Mouse (Mus musculus): ENCODE data around the gene Mia2. TPM values are rescaled to one million over a fixed set of nuclear protein-coding genes. Genes with fewer than 3 reads are reported as not detected.
"Not testable (repeated sequence)": the region's sequence is repeated elsewhere in the genome, so short reads cannot be mapped to it uniquely, and the experiment has no call there.

The Mia2 gene
- total and polyA plus RNA-seq, 3 experiments, result 31.8 to 106 (median 90.9) TPM

GRCm38 (mm10) chr12:59218640-59219321 lies 123.2 kb downstream of the Mia2 start:
- Histone ChIP-seq H3K27me3 (ENCODE audit: control insufficient read depth, insufficient read depth, low read length) (no peaks in the 10 kb centered on the region), H3K9ac (ENCODE audit: low read depth, low read length) (peak overlapping the region; percentile 97), H3K27ac (peak overlapping the region; percentile 97), H3K79me2 (replicated peaks; ENCODE audit: control insufficient read depth, insufficient read depth, low read length) (no peaks in the 10 kb centered on the region; the same call in 1 of the 2 replicates), H3K36me3 (ENCODE audit: control insufficient read depth, insufficient read depth, low read length) (peaks cover 6% of the 10 kb centered on the region), H3K4me3 (peak overlapping the region; percentile 94), H3K4me1 (ENCODE audit: control insufficient read depth, insufficient read depth, low read length) (peaks cover 6% of the 10 kb centered on the region)
- no peak for TF ChIP-seq EP300 (IDR thresholded peaks at IDR 0.05; ENCODE audit: insufficient read depth, low read depth, low read length)
- TF ChIP-seq POLR2A (IDR thresholded peaks at IDR 0.05; ENCODE audit: insufficient read depth, low read depth, low read length), result no peak
- no peak for TF ChIP-seq CTCF (IDR thresholded peaks at IDR 0.05)
- peak in 1 of 2 experiments; percentile 63 for DNase-seq
- intact Hi-C loops (cut with DNase I), result loop anchor here (1.0 to 5.0 kb wide), 3 partner anchors 87 to 206 kb away; partner anchors contain the start of genes Gemin2 and Sec23a
- WGBS, result 3% methylated on average over 69 of the region's 69 CpGs

- H3K27ac ChIP-seq, result peak within 1 kb of the TSS; percentile 97
- H3K4me1 ChIP-seq (ENCODE audit: control insufficient read depth, insufficient read depth, low read length), result peaks cover 6% of the 10 kb centered on the region
- no peaks in the 10 kb centered on the region for H3K27me3 ChIP-seq (ENCODE audit: control insufficient read depth, insufficient read depth, low read length)
- H3K79me2 ChIP-seq (replicated peaks; ENCODE audit: control insufficient read depth, insufficient read depth, low read length), result no peaks in the 10 kb centered on the region; the same call in 1 of the 2 replicates
- peaks cover 6% of the 10 kb centered on the region for H3K36me3 ChIP-seq (ENCODE audit: control insufficient read depth, insufficient read depth, low read length)
- peak within 1 kb of the TSS; percentile 97 for H3K9ac ChIP-seq (ENCODE audit: low read depth, low read length)
- TF ChIP-seq EP300 (IDR thresholded peaks at IDR 0.05; ENCODE audit: insufficient read depth, low read depth, low read length) (0 out of 2 replicates have a peak, but pooled peaks have one; percentile 7), POLR2A (IDR thresholded peaks at IDR 0.05; ENCODE audit: insufficient read depth, low read depth, low read length) (peak; percentile 62; the same call in 1 of the 2 replicates), CTCF (IDR thresholded peaks at IDR 0.05) (peak; percentile 68)
- intact Hi-C loops (cut with DNase I), result loop anchor here (1.0 to 5.0 kb wide), 3 partner anchors 88 to 207 kb away; partner anchors contain the start of genes Gemin2 and Sec23a
- DNase-seq, result peak; percentile 97
- H3K4me3 ChIP-seq, result peak within 1 kb of the TSS; percentile 94
- 2% methylated on average over 108 of the region's 109 CpGs for WGBS
Observed at GRCm38 (mm10) chr12:59219325-59220225, 124.0 kb downstream of the Mia2 start, which contains the start of gene Fbxo33. TSS of gene Fbxo33 (minus strand) at chr12:59219725.

GRCm38 (mm10) chr12:59228401-59228800 lies 132.8 kb downstream of the Mia2 start:
- intact Hi-C loops (cut with DNase I), result no loop called here
- no peak for TF ChIP-seq EP300 (IDR thresholded peaks at IDR 0.05; ENCODE audit: insufficient read depth, low read depth, low read length)
- no peak for TF ChIP-seq POLR2A (IDR thresholded peaks at IDR 0.05; ENCODE audit: insufficient read depth, low read depth, low read length)

DNA sequence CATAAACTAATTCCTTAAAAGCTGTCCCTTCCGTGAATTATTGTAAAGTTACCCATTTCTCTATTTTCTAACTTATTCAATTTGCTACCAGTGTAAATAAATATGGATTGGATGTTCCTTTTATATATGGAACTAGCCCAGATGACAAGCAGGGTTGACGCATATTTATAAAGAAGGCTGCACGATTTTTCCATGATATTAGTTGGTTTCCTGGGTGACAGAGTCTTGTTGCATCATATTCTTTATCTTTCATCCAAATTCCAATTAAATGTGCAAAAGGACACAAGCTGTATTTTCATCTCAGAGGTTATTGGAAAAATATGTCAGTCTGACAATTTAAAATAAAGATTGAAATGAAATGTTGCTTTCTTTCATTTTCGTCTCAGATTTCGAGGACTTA lies 142.8 kb downstream of the Mia2 start:
- no peak for DNase-seq
- Histone ChIP-seq H3K79me2 (replicated peaks; ENCODE audit: control insufficient read depth, insufficient read depth, low read length) (no peaks in the 10 kb centered on the region), H3K27me3 (ENCODE audit: control insufficient read depth, insufficient read depth, low read length) (no peaks in the 10 kb centered on the region), H3K27ac (no peak overlapping the region), H3K4me1 (ENCODE audit: control insufficient read depth, insufficient read depth, low read length) (no peaks in the 10 kb centered on the region), H3K4me3 (no peak overlapping the region), H3K36me3 (ENCODE audit: control insufficient read depth, insufficient read depth, low read length) (no peaks in the 10 kb centered on the region), H3K9ac (ENCODE audit: low read depth, low read length) (no peak overlapping the region)
- TF ChIP-seq CTCF (IDR thresholded peaks at IDR 0.05) (no peak), POLR2A (IDR thresholded peaks at IDR 0.05; ENCODE audit: insufficient read depth, low read depth, low read length) (no peak), EP300 (IDR thresholded peaks at IDR 0.05; ENCODE audit: insufficient read depth, low read depth, low read length) (no peak)
- WGBS, result 74% methylated on average over 5 of the region's 5 CpGs
- intact Hi-C loops (cut with DNase I), result no loop called here

More at GRCm38 (mm10) chr12:59228401-59228800, 132.8 kb downstream of the Mia2 start:
- no peaks in the 10 kb centered on the region for H3K27me3 ChIP-seq (ENCODE audit: control insufficient read depth, insufficient read depth, low read length)
- no peak overlapping the region for H3K9ac ChIP-seq (ENCODE audit: low read depth, low read length)
- WGBS, result 89% methylated on average over 5 of the region's 5 CpGs
- H3K36me3 ChIP-seq (ENCODE audit: control insufficient read depth, insufficient read depth, low read length), result no peaks in the 10 kb centered on the region
- no peak for DNase-seq
- no peaks in the 10 kb centered on the region for H3K79me2 ChIP-seq (replicated peaks; ENCODE audit: control insufficient read depth, insufficient read depth, low read length)
- H3K4me3 ChIP-seq, result no peak overlapping the region
- H3K27ac ChIP-seq, result no peak overlapping the region
- no peaks in the 10 kb centered on the region for H3K4me1 ChIP-seq (ENCODE audit: control insufficient read depth, insufficient read depth, low read length)

DNA sequence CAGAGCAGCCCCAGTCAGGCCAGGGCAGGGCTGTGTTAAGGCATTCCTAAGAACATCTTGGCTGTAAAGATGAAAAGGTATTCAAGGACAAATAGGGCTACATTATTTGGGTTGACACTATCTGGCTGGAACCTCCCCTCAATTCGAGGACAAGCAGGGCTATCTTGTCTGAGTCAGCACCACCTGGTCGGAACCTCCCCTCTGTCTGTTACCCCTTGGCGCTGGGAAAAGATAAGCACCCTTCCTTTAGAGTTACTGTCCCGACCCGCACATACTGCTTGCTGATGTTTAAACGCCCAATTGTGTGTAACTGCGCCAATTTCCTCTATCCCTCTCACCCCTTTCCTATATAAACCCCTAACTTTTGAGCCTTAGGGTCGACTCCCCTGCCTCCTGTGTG lies 145.4 kb downstream of the Mia2 start:
- intact Hi-C loops (cut with DNase I); DNase-seq; H3K4me1 ChIP-seq (ENCODE audit: control insufficient read depth, insufficient read depth, low read length); H3K4me3 ChIP-seq; H3K79me2 ChIP-seq (replicated peaks; ENCODE audit: control insufficient read depth, insufficient read depth, low read length); H3K36me3 ChIP-seq (ENCODE audit: control insufficient read depth, insufficient read depth, low read length); H3K9ac ChIP-seq (ENCODE audit: low read depth, low read length); H3K27ac ChIP-seq; H3K27me3 ChIP-seq (ENCODE audit: control insufficient read depth, insufficient read depth, low read length): not testable (repeated sequence)
- WGBS, result 74% methylated on average over 8 of the region's 8 CpGs

Small RNA genes within 50 kb of the gene (microRNA-seq; reads per million reads assigned to microRNA genes)
- gene Gm27284, result 0 reads per million in 2 experiments

Other genes with a start within 250 kb of the Mia2 start
- gene Sec23a, start 83.8 kb upstream of the Mia2 start, total RNA-seq (2021), result 10 to 100 TPM; 39.5 to 42.5 TPM
- 19.0 and 42.1 TPM in 2 replicates for gene Sec23a, start 83.8 kb upstream of the Mia2 start, polyA plus RNA-seq (2012; rRNA removed)
- 1 to 10 TPM; 5.3 to 5.7 TPM for gene Gemin2, start 82.4 kb upstream of the Mia2 start, total RNA-seq (2021)
- gene Gemin2, start 82.4 kb upstream of the Mia2 start, polyA plus RNA-seq (2012; rRNA removed), result 2.9 and 5.4 TPM in 2 replicates
- gene Trappc6b, start 34.3 kb upstream of the Mia2 start, total RNA-seq (2021), result 10 to 100 TPM; 70.8 to 86.0 TPM
- 46.8 and 57.7 TPM in 2 replicates for gene Trappc6b, start 34.3 kb upstream of the Mia2 start, polyA plus RNA-seq (2012; rRNA removed)
- 10 to 100 TPM; 22.5 to 27.0 TPM for gene Pnn, start 28.9 kb upstream of the Mia2 start, total RNA-seq (2021)
- gene Pnn, start 28.9 kb upstream of the Mia2 start, polyA plus RNA-seq (2012; rRNA removed), result 7.6 and 10.7 TPM in 2 replicates
- gene Fbxo33, start 123.9 kb downstream of the Mia2 start, total RNA-seq (2021), result 10 to 100 TPM in 1 of 2 experiments, 1 to 10 TPM in 1; 6.4 to 10.2 TPM
- 3.3 and 12.0 TPM in 2 replicates for gene Fbxo33, start 123.9 kb downstream of the Mia2 start, polyA plus RNA-seq (2012; rRNA removed)

Data from heart, adult 2 months (tissue).